Mouse (Mus musculus): Measurements from ENCODE around the gene Aldh3a1. TPM values are rescaled to one million over a fixed set of nuclear protein-coding genes. Genes with fewer than 3 reads are reported as not detected.

Gene Aldh3a1
- polyA plus RNA-seq, 1 experiment from 2014 or later, result not detected

DNA sequence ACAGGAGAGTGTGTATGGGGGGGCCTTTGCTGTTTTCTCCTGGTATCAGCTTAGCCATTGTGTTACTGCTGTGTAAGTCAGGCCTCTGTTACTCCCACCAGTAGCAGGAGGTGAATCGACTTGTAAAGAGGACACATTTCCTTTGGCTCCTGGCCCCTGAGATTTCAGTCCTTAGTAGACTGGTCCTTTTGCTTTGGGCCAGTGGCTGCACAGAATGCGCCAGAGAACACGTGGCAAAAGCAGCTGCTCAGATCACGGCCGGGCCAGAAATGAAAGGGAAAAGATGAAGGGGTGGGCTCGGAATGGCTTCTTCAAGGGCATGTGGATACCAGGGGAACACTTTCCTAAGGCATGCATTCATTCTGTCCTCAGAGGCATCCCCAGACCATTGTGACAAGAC lies 5.2 kb upstream of the Aldh3a1 start:
- no peak overlapping the region for H3K4me3 ChIP-seq (ENCODE audit: low read depth, low read length)
- no peaks in the 10 kb centered on the region for H3K9me3 ChIP-seq (ENCODE audit: control insufficient read depth, low read depth, low read length)

DNA sequence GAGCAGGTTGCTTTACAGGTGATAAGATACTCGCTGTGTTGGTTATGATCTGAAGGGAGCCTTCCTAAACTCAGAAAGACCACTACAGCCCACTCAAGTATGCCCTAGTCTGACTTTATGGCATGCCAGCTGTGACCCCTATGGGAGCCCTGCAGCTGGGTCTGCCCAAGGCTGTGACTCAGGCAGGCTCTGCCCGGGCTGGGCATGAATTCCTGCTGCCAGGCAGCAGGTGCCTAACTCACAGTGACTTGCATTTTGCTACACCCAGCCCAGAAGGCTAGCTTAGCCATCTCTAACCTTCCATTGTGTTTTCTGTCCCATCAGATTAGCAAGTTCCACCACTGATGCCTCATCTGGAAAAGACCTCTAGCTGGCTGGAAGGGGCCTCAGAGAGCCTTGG lies 4.5 kb upstream of the Aldh3a1 start:
- Histone ChIP-seq H3K9me3 (ENCODE audit: control insufficient read depth, low read depth, low read length) (no peaks in the 10 kb centered on the region), H3K4me1 (ENCODE audit: control insufficient read depth, insufficient read depth, low read length) (no peaks in the 10 kb centered on the region), H3K36me3 (ENCODE audit: control insufficient read depth, insufficient read depth, low read length) (no peaks in the 10 kb centered on the region), H3K4me3 (ENCODE audit: low read depth, low read length) (no peak overlapping the region), H3K27me3 (ENCODE audit: control insufficient read depth, insufficient read depth, low read length) (no peaks in the 10 kb centered on the region), H3K27ac (ENCODE audit: low read length) (no peak overlapping the region), H3K4me2 (replicated peaks; ENCODE audit: low read depth, low read length) (no peak overlapping the region), H3K9ac (replicated peaks; ENCODE audit: low read depth, low read length) (no peak overlapping the region)
- 81% methylated on average over 2 of the region's 2 CpGs for WGBS
- ATAC-seq (ENCODE audit: insufficient number of reproducible peaks, insufficient read depth, low FRiP score, low read depth), result no peak

More for the DNA sequence above, 5.2 kb upstream of the Aldh3a1 start:
- Histone ChIP-seq H3K27ac (ENCODE audit: low read length) (no peak overlapping the region), H3K4me2 (replicated peaks; ENCODE audit: low read depth, low read length) (no peak overlapping the region), H3K36me3 (ENCODE audit: control insufficient read depth, insufficient read depth, low read length) (no peaks in the 10 kb centered on the region), H3K27me3 (ENCODE audit: control insufficient read depth, insufficient read depth, low read length) (no peaks in the 10 kb centered on the region), H3K4me1 (ENCODE audit: control insufficient read depth, insufficient read depth, low read length) (no peaks in the 10 kb centered on the region), H3K9ac (replicated peaks; ENCODE audit: low read depth, low read length) (no peak overlapping the region)
- 76% methylated on average over 6 of the region's 6 CpGs for WGBS
- no peak for ATAC-seq (ENCODE audit: insufficient number of reproducible peaks, insufficient read depth, low FRiP score, low read depth)

DNA sequence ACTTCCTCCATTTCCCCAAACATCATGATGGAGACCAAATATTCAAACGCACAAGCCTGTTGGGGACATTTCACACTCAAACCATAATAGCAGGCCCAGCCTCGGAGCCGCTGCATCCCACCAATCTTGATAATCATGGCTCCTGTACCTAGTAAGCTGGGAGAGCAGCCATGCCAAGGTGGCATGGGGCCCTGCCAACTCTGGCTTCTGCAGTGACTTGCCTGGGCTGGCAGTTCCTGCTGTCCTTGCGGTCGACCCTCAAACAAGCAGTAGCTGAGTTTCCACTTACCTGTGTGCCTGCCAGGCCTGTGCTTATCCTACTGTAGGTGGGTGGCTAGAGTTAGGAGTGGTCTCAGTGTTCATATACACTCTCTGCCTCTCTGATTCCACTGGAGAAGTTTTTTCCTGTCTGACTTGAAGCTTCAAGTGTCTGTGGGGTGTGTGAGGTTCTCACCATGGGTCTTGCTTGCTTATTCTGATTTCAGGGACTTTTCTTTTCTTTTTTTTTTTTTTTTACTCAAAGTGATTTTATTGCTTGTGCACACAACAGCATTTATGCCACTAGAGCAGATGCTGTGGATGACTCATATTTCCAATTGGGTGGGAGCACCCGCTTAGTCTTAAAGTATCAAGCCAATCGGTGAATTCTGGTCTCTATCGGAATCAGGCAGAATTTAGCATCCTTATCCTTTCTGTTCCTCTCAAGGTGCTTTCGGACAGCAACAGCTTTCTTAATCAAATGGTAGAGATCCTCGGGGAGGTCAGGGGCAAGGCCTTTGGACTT lies 2.0 kb upstream of the Aldh3a1 start:
- Histone ChIP-seq H3K9ac (replicated peaks; ENCODE audit: low read depth, low read length) (no peak overlapping the region), H3K4me3 (ENCODE audit: low read depth, low read length) (no peak overlapping the region), H3K27me3 (ENCODE audit: control insufficient read depth, insufficient read depth, low read length) (no peaks in the 10 kb centered on the region), H3K36me3 (ENCODE audit: control insufficient read depth, insufficient read depth, low read length) (no peaks in the 10 kb centered on the region), H3K4me2 (replicated peaks; ENCODE audit: low read depth, low read length) (no peak overlapping the region), H3K4me1 (ENCODE audit: control insufficient read depth, insufficient read depth, low read length) (no peaks in the 10 kb centered on the region), H3K27ac (ENCODE audit: low read length) (no peak overlapping the region), H3K9me3 (ENCODE audit: control insufficient read depth, low read depth, low read length) (no peaks in the 10 kb centered on the region)
- 93% methylated on average over 9 of the region's 10 CpGs for WGBS
- no peak for ATAC-seq (ENCODE audit: insufficient number of reproducible peaks, insufficient read depth, low FRiP score, low read depth)

DNA sequence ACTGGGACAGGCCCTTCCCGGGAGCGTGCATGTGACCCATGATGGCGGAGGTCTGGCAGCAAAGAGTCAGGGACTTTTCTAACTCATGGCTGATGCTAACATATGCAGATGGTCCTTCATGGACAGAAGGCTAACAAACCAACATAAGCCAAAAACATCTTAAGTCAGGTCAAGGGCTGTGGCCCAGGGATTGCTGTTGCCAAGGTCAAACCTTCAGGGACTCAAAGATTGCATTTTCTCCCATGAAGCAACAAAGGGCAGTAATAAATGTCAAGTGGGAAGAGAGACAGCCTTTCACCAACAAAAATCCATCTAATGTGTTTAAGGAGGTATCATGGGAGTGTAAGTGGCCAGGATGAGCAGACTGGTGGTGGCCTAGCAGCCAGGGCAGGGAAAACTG lies 1.2 kb upstream of the Aldh3a1 start:
- 94% methylated on average over 3 of the region's 3 CpGs for WGBS
- Histone ChIP-seq H3K27me3 (ENCODE audit: control insufficient read depth, insufficient read depth, low read length) (no peaks in the 10 kb centered on the region), H3K4me1 (ENCODE audit: control insufficient read depth, insufficient read depth, low read length) (no peaks in the 10 kb centered on the region), H3K4me3 (ENCODE audit: low read depth, low read length) (no peak overlapping the region), H3K4me2 (replicated peaks; ENCODE audit: low read depth, low read length) (no peak overlapping the region), H3K36me3 (ENCODE audit: control insufficient read depth, insufficient read depth, low read length) (no peaks in the 10 kb centered on the region), H3K9ac (replicated peaks; ENCODE audit: low read depth, low read length) (no peak overlapping the region), H3K27ac (ENCODE audit: low read length) (no peak overlapping the region), H3K9me3 (ENCODE audit: control insufficient read depth, low read depth, low read length) (no peaks in the 10 kb centered on the region)
- no peak for ATAC-seq (ENCODE audit: insufficient number of reproducible peaks, insufficient read depth, low FRiP score, low read depth)

DNA sequence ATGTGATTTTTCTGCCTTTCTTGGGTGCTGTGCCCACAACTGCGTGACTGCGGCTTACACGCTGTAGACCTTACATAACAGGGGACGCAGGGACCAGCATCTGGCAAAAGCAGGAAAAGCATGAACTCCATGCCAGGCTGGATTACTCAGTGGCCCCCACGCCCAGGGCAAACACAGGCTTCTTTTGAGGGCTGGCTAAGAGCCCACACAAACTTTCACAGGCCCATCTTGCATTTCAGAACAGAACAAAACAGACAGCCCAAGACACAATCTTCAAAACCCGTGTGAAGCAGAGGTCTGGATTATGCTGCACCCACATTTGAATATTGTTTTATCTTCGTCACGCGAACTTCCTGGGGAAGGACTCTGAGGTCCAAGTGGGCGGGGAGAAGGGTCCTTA lies 979 bp downstream of the Aldh3a1 start:
- 73% methylated on average over 10 of the region's 10 CpGs for WGBS
- 0 out of 2 replicates have a peak, but pooled peaks cover 2% of the 10 kb centered on the region for H3K27me3 ChIP-seq (ENCODE audit: control insufficient read depth, insufficient read depth, low read length)

DNA sequence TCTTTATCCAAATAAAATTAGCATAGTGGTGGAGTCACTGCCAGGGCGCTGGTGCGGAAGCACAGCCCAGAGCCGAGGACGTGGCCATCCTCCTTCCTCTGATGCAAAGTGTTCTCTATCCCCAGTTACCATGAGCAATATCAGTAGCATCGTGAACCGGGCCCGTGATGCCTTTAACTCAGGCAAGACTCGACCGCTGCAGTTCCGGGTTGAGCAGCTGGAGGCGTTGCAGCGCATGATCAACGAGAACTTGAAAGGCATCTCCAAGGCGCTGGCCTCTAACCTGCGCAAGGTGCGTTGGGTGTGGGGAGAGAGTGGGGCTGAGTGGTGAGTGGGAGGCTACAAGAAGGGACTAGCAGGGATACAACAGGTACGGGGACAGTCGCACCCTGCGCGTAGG lies 4.8 kb downstream of the Aldh3a1 start:
- 30% methylated on average over 20 of the region's 20 CpGs for WGBS
- H3K27me3 ChIP-seq (ENCODE audit: control insufficient read depth, insufficient read depth, low read length), result 0 out of 2 replicates have a peak, but pooled peaks cover 2% of the 10 kb centered on the region
- H3K27ac ChIP-seq (ENCODE audit: low read length), result no peak overlapping the region
- no peak overlapping the region for H3K4me2 ChIP-seq (replicated peaks; ENCODE audit: low read depth, low read length)
- no peaks in the 10 kb centered on the region for H3K36me3 ChIP-seq (ENCODE audit: control insufficient read depth, insufficient read depth, low read length)
- no peak overlapping the region for H3K4me3 ChIP-seq (ENCODE audit: low read depth, low read length)
- H3K4me1 ChIP-seq (ENCODE audit: control insufficient read depth, insufficient read depth, low read length), result no peaks in the 10 kb centered on the region
- no peaks in the 10 kb centered on the region for H3K9me3 ChIP-seq (ENCODE audit: control insufficient read depth, low read depth, low read length)
- ATAC-seq (ENCODE audit: insufficient number of reproducible peaks, insufficient read depth, low FRiP score, low read depth), result no peak
- H3K9ac ChIP-seq (replicated peaks; ENCODE audit: low read depth, low read length), result no peak overlapping the region

More for the DNA sequence above, 979 bp downstream of the Aldh3a1 start:
- no peaks in the 10 kb centered on the region for H3K4me1 ChIP-seq (ENCODE audit: control insufficient read depth, insufficient read depth, low read length)
- H3K4me2 ChIP-seq (replicated peaks; ENCODE audit: low read depth, low read length), result no peak overlapping the region
- H3K27ac ChIP-seq (ENCODE audit: low read length), result no peak overlapping the region
- H3K36me3 ChIP-seq (ENCODE audit: control insufficient read depth, insufficient read depth, low read length), result no peaks in the 10 kb centered on the region
- no peak for ATAC-seq (ENCODE audit: insufficient number of reproducible peaks, insufficient read depth, low FRiP score, low read depth)
- H3K9ac ChIP-seq (replicated peaks; ENCODE audit: low read depth, low read length), result no peak overlapping the region
- no peaks in the 10 kb centered on the region for H3K9me3 ChIP-seq (ENCODE audit: control insufficient read depth, low read depth, low read length)
- H3K4me3 ChIP-seq (ENCODE audit: low read depth, low read length), result no peak overlapping the region

DNA sequence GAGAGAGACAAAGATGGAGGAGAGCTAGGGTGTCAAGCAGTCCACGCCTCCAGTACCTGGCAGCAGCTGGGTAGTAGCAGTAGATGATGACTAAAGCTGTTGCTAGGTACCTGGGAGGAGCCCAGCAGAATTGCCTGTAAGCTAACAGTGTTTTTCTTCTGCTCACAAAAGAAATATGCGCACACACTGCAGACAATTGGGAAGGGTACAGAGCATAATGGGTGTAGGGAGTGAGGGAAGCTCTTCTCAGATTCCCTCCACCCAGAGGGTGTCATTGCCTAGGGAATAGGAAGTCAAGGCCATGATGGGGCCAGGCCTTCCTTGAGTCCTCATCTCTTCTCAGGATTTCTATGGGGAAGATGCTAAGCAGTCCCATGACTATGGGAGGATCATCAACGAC lies 8.6 kb downstream of the Aldh3a1 start:
- Histone ChIP-seq H3K4me1 (ENCODE audit: control insufficient read depth, insufficient read depth, low read length) (no peaks in the 10 kb centered on the region), H3K27ac (ENCODE audit: low read length) (no peak overlapping the region), H3K27me3 (ENCODE audit: control insufficient read depth, insufficient read depth, low read length) (0 out of 2 replicates have a peak, but pooled peaks cover 2% of the 10 kb centered on the region), H3K4me3 (ENCODE audit: low read depth, low read length) (no peak overlapping the region), H3K9me3 (ENCODE audit: control insufficient read depth, low read depth, low read length) (no peaks in the 10 kb centered on the region), H3K36me3 (ENCODE audit: control insufficient read depth, insufficient read depth, low read length) (no peaks in the 10 kb centered on the region), H3K4me2 (replicated peaks; ENCODE audit: low read depth, low read length) (no peak overlapping the region), H3K9ac (replicated peaks; ENCODE audit: low read depth, low read length) (no peak overlapping the region)
- WGBS, result 68% methylated on average over 3 of the region's 3 CpGs
- ATAC-seq (ENCODE audit: insufficient number of reproducible peaks, insufficient read depth, low FRiP score, low read depth), result no peak

DNA sequence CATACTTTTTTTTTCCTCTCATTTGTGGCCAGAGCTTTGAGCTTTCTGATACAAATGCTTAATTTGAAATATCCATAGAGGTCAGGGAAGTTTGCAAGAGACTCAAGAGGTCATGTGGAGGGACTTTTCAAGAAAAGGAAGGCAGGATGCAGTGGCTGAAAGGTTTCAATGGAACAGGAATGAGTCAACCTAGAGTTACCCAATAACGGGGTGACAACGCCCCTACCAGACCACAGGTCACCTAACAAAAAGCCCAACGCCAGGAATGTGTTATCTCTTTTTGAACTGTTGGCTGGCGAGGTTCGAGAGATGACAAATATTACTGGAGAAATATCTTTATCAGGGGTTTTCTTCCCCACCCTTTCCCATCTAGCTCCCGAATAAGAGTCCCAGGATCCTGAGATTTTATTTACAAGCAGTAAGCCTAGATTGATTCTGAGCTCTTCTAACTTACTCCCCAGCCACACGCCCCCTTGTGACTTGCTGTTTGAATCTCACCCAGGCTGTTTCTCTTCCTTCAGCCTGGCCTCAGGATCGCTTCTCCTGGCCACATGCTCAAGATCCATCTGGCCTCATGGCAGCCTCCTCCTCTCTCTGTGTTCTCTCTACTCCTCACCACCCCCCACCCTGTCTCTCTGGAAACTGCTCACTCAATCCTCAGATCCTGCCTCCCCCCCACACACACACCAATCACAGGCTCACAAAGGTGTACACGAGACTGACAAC lies 13.0 kb downstream of the Aldh3a1 start:
- 50% methylated on average over 9 of the region's 9 CpGs for WGBS
- Histone ChIP-seq H3K27ac (ENCODE audit: low read length) (no peak overlapping the region), H3K4me2 (replicated peaks; ENCODE audit: low read depth, low read length) (no peak overlapping the region), H3K4me1 (ENCODE audit: control insufficient read depth, insufficient read depth, low read length) (no peaks in the 10 kb centered on the region), H3K4me3 (ENCODE audit: low read depth, low read length) (no peak overlapping the region), H3K9me3 (ENCODE audit: control insufficient read depth, low read depth, low read length) (no peaks in the 10 kb centered on the region), H3K27me3 (ENCODE audit: control insufficient read depth, insufficient read depth, low read length) (no peaks in the 10 kb centered on the region), H3K36me3 (ENCODE audit: control insufficient read depth, insufficient read depth, low read length) (no peaks in the 10 kb centered on the region), H3K9ac (replicated peaks; ENCODE audit: low read depth, low read length) (no peak overlapping the region)
- no peak for ATAC-seq (ENCODE audit: insufficient number of reproducible peaks, insufficient read depth, low FRiP score, low read depth)
